Mouse (Mus musculus) hindbrain, embryonic 16.5 days (tissue): ENCODE results near the gene Sugct. TPM values are rescaled to one million over a fixed set of nuclear protein-coding genes. Genes with fewer than 3 reads are reported as not detected.
"Not testable (repeated sequence)": the region's sequence is repeated elsewhere in the genome, so short reads cannot be mapped to it uniquely, and the experiment has no call there.

Source experiments
- ATAC-seq: fragments of 200-750 bp; cut with Nextera tagmentation; 2 replicates; pipeline ENCODE4 v1.8.0; 2017; ENCODE audit warnings: moderate TSS enrichment, moderate library complexity
- H3K27ac ChIP-seq: fragments of 300-500 bp; sonication (generic); 2 replicates; pipeline ENCODE4 v1.5.1; 2014; ENCODE audit warnings: low read depth, mild to moderate bottlenecking, control low read depth, low read length, moderate library complexity
- H3K27me3 ChIP-seq: fragments of 300-500 bp; sonication (generic); replicated peaks from 2 replicates; pipeline ENCODE4 v1.6.1; 2014; ENCODE audit warnings: low read length; ENCODE audit not compliant: control insufficient read depth, insufficient read depth
- H3K36me3 ChIP-seq: fragments of 300-500 bp; sonication (generic); 2 replicates; pipeline ENCODE4 v1.6.1; 2014; ENCODE audit warnings: mild to moderate bottlenecking, low read length, moderate library complexity, mixed read lengths; ENCODE audit not compliant: control insufficient read depth, insufficient read depth
- H3K4me1 ChIP-seq: fragments of 300-500 bp; sonication (generic); 2 replicates; pipeline ENCODE4 v1.6.1; 2014; ENCODE audit warnings: low read depth, low read length; ENCODE audit not compliant: control insufficient read depth, insufficient read depth
- H3K4me2 ChIP-seq: fragments of 300-500 bp; sonication (generic); 2 replicates; pipeline ENCODE4 v1.6.1; 2014; ENCODE audit warnings: mild to moderate bottlenecking, low read length, control low read depth, moderate library complexity
- H3K4me3 ChIP-seq: fragments of 300-500 bp; sonication (generic); 2 replicates; pipeline ENCODE4 v1.5.1; 2014; ENCODE audit warnings: mild to moderate bottlenecking, low read length, control low read depth, moderate library complexity
- H3K9ac ChIP-seq: fragments of 300-500 bp; sonication (generic); 2 replicates; pipeline ENCODE4 v1.6.1; 2014; ENCODE audit warnings: low read depth, mild to moderate bottlenecking, control low read depth, low read length, moderate library complexity
- H3K9me3 ChIP-seq: fragments of 300-500 bp; sonication (generic); 2 replicates; pipeline ENCODE4 v1.6.1; 2014; ENCODE audit warnings: mild to moderate bottlenecking, low read length, moderate library complexity; ENCODE audit not compliant: control insufficient read depth
- WGBS: fragments of 180-500 bp; shearing (Covaris S2); extraction: QIAGEN DNeasy Blood & Tissue Kit; methylation state at CpG from one replicate; pipeline ENCODE4 v1.1.7; 2014; 5-methylcytosine and 5-hydroxymethylcytosine counted together
- polyA plus RNA-seq: library from polyadenylated mRNA; unstranded; fragments of >200 nt; fragmentation: Nextera tagmentation; extraction: Ambion mirVana; gene quantifications from 2 replicates; pipeline ENCODE4 v1.2.1, GENCODE M21; 2015

The Sugct gene
- polyA plus RNA-seq, 1 experiment from 2014 or later, result 3.6 TPM

- WGBS, result 90% methylated on average over 3 of the region's 3 CpGs
- Histone ChIP-seq H3K9me3 (no peaks in the 10 kb centered on the region), H3K27ac (no peak overlapping the region), H3K4me3 (no peak overlapping the region), H3K9ac (no peak overlapping the region), H3K4me2 (no peak overlapping the region), H3K27me3 (no peaks in the 10 kb centered on the region), H3K4me1 (no peaks in the 10 kb centered on the region), H3K36me3 (no peaks in the 10 kb centered on the region)
- ATAC-seq, result no peak
These were observed 856.9 kb downstream of the Sugct start for GRCm38 (mm10) chr13:16838409-16838808.

- Histone ChIP-seq H3K4me3 (no peak overlapping the region), H3K4me2 (no peak overlapping the region), H3K27ac (no peak overlapping the region), H3K4me1 (no peaks in the 10 kb centered on the region), H3K9me3 (no peaks in the 10 kb centered on the region), H3K9ac (no peak overlapping the region), H3K36me3 (no peaks in the 10 kb centered on the region), H3K27me3 (no peaks in the 10 kb centered on the region)
- WGBS, result 78% methylated on average over 2 of the region's 2 CpGs
- ATAC-seq, result no peak
These were observed 860.2 kb downstream of the Sugct start for GRCm38 (mm10) chr13:16835111-16835510.

GRCm38 (mm10) chr13:16833069-16833468 is 862.3 kb downstream of the Sugct start:
- H3K36me3 ChIP-seq, result no peaks in the 10 kb centered on the region
- no peak overlapping the region for H3K4me2 ChIP-seq
- H3K4me3 ChIP-seq, result no peak overlapping the region
- no peaks in the 10 kb centered on the region; the same call in 1 of the 2 replicates for H3K9me3 ChIP-seq
- ATAC-seq, result no peak
- no peak overlapping the region for H3K27ac ChIP-seq
- no peaks in the 10 kb centered on the region for H3K4me1 ChIP-seq
- H3K9ac ChIP-seq, result no peak overlapping the region
- H3K27me3 ChIP-seq, result no peaks in the 10 kb centered on the region

GRCm38 (mm10) chr13:16831840-16832239 is 863.5 kb downstream of the Sugct start:
- Histone ChIP-seq H3K4me2 (no peak overlapping the region), H3K9ac (no peak overlapping the region), H3K27me3 (no peaks in the 10 kb centered on the region), H3K4me1 (no peaks in the 10 kb centered on the region), H3K36me3 (no peaks in the 10 kb centered on the region), H3K27ac (no peak overlapping the region), H3K4me3 (no peak overlapping the region), H3K9me3 (no peaks in the 10 kb centered on the region; the same call in 1 of the 2 replicates)
- ATAC-seq, result peak; percentile 68; the same call in 1 of the 2 replicates
- 72% methylated on average over 8 of the region's 8 CpGs for WGBS

GRCm38 (mm10) chr13:16830291-16830690 is 865.1 kb downstream of the Sugct start:
- not testable (repeated sequence) for ATAC-seq, H3K4me1 ChIP-seq, H3K9ac ChIP-seq, H3K27me3 ChIP-seq, H3K36me3 ChIP-seq, H3K4me2 ChIP-seq, H3K9me3 ChIP-seq, H3K27ac ChIP-seq, H3K4me3 ChIP-seq
- WGBS, result 27% methylated on average over 6 of the region's 6 CpGs

- Histone ChIP-seq H3K4me2 (no peak overlapping the region), H3K9ac (no peak overlapping the region), H3K4me3 (no peak overlapping the region), H3K27ac (no peak overlapping the region), H3K4me1 (no peaks in the 10 kb centered on the region), H3K27me3 (no peaks in the 10 kb centered on the region), H3K9me3 (no peaks in the 10 kb centered on the region; the same call in 1 of the 2 replicates), H3K36me3 (no peaks in the 10 kb centered on the region)
- 64% methylated on average over 2 of the region's 2 CpGs for WGBS
- ATAC-seq, result no peak
These were observed 865.8 kb downstream of the Sugct start for GRCm38 (mm10) chr13:16829589-16829988.

GRCm38 (mm10) chr13:16825619-16826018 is 869.7 kb downstream of the Sugct start:
- WGBS, result 79% methylated on average over 6 of the region's 6 CpGs
- H3K36me3 ChIP-seq, result no peaks in the 10 kb centered on the region
- H3K4me1 ChIP-seq, result no peaks in the 10 kb centered on the region
- H3K9me3 ChIP-seq, result no peaks in the 10 kb centered on the region; the same call in 1 of the 2 replicates
- no peaks in the 10 kb centered on the region for H3K27me3 ChIP-seq
- no peak for ATAC-seq
- no peak overlapping the region for H3K27ac ChIP-seq
- no peak overlapping the region for H3K4me2 ChIP-seq
- H3K4me3 ChIP-seq, result no peak overlapping the region
- no peak overlapping the region for H3K9ac ChIP-seq

GRCm38 (mm10) chr13:16821785-16822184 is 873.6 kb downstream of the Sugct start:
- no peak overlapping the region for H3K9ac ChIP-seq
- no peaks in the 10 kb centered on the region for H3K4me1 ChIP-seq
- H3K4me3 ChIP-seq, result no peak overlapping the region
- H3K27me3 ChIP-seq, result no peaks in the 10 kb centered on the region
- H3K27ac ChIP-seq, result no peak overlapping the region
- H3K4me2 ChIP-seq, result no peak overlapping the region
- H3K36me3 ChIP-seq, result no peaks in the 10 kb centered on the region
- ATAC-seq, result no peak
- H3K9me3 ChIP-seq, result no peaks in the 10 kb centered on the region
- 92% methylated on average over 4 of the region's 4 CpGs for WGBS

GRCm38 (mm10) chr13:16817471-16817870 is 877.9 kb downstream of the Sugct start:
- Histone ChIP-seq H3K4me1 (no peaks in the 10 kb centered on the region), H3K27ac (no peak overlapping the region), H3K4me3 (no peak overlapping the region), H3K36me3 (no peaks in the 10 kb centered on the region), H3K4me2 (no peak overlapping the region), H3K27me3 (no peaks in the 10 kb centered on the region), H3K9me3 (no peaks in the 10 kb centered on the region), H3K9ac (no peak overlapping the region)
- WGBS, result 81% methylated on average over 6 of the region's 6 CpGs
- ATAC-seq, result no peak

- no peak for ATAC-seq
- no peaks in the 10 kb centered on the region for H3K4me1 ChIP-seq
- 83% methylated on average over 5 of the region's 5 CpGs for WGBS
These were observed 878.6 kb downstream of the Sugct start for GRCm38 (mm10) chr13:16816747-16817146.

More at GRCm38 (mm10) chr13:16816747-16817146, 878.6 kb downstream of the Sugct start:
- Histone ChIP-seq H3K9me3 (no peaks in the 10 kb centered on the region), H3K27me3 (no peaks in the 10 kb centered on the region), H3K27ac (no peak overlapping the region), H3K4me3 (no peak overlapping the region), H3K36me3 (no peaks in the 10 kb centered on the region), H3K9ac (no peak overlapping the region), H3K4me2 (no peak overlapping the region)
